Mouse (Mus musculus) c-Kit-negative CD71-positive TER-119-positive erythroid progenitor cells, embryonic 14.5 days (primary cell): ENCODE measurements around the gene Lrrc18.

Experiments
- DNase-seq: peaks from one replicate; pipeline ENCODE4 v3.0.0-alpha.2; 2013; ENCODE audit warnings: low read depth, low spot score

Lrrc18 gene

GRCm38 (mm10) chr14:32991082-32991481 lies at the start of gene Lrrc18:
Gene Lrrc18, plus strand, starts transcription at chr14:32991382.
- DNase-seq, result no peak

GRCm38 (mm10) chr14:32947512-32947911 lies 43.7 kb upstream of the Lrrc18 start:
- DNase-seq, result no peak

GRCm38 (mm10) chr14:32950312-32951301 lies 40.6 kb upstream of the Lrrc18 start:
- no peak for DNase-seq

- DNase-seq, result no peak
These were observed 34.7 kb upstream of the Lrrc18 start for GRCm38 (mm10) chr14:32956486-32956885.

- no peak for DNase-seq
These were observed 32.5 kb upstream of the Lrrc18 start for GRCm38 (mm10) chr14:32958671-32959070.

GRCm38 (mm10) chr14:32960481-32960880 lies 30.7 kb upstream of the Lrrc18 start:
- peak; percentile 5 for DNase-seq

- DNase-seq, result no peak
These were observed 26.4 kb upstream of the Lrrc18 start for GRCm38 (mm10) chr14:32964742-32965141.

GRCm38 (mm10) chr14:32970700-32971099 lies 20.5 kb upstream of the Lrrc18 start:
- DNase-seq, result no peak

GRCm38 (mm10) chr14:32984176-32984738 lies 6.9 kb upstream of the Lrrc18 start:
- DNase-seq, result no peak

- DNase-seq, result no peak
These were observed 4.5 kb upstream of the Lrrc18 start for GRCm38 (mm10) chr14:32986659-32987058.

GRCm38 (mm10) chr14:32994954-32995636 lies 3.9 kb downstream of the Lrrc18 start:
- DNase-seq, result no peak

- no peak for DNase-seq
These were observed 8.3 kb downstream of the Lrrc18 start for GRCm38 (mm10) chr14:32999511-32999910.

GRCm38 (mm10) chr14:33000112-33000979 lies 9.2 kb downstream of the Lrrc18 start:
- no peak for DNase-seq

- no peak for DNase-seq
These were observed 13.9 kb downstream of the Lrrc18 start for GRCm38 (mm10) chr14:33005114-33005513.

- DNase-seq, result no peak
These were observed 16.5 kb downstream of the Lrrc18 start for GRCm38 (mm10) chr14:33007638-33008037.

GRCm38 (mm10) chr14:33019050-33019449 lies 27.9 kb downstream of the Lrrc18 start:
- no peak for DNase-seq

- DNase-seq, result no peak
These were observed 28.4 kb downstream of the Lrrc18 start for GRCm38 (mm10) chr14:33019606-33020005.

- DNase-seq, result no peak
These were observed 39.7 kb downstream of the Lrrc18 start for GRCm38 (mm10) chr14:33030849-33031248.

GRCm38 (mm10) chr14:33033424-33033823 lies 42.2 kb downstream of the Lrrc18 start:
- DNase-seq, result no peak

GRCm38 (mm10) chr14:33035386-33035785 lies 44.2 kb downstream of the Lrrc18 start:
- no peak for DNase-seq

GRCm38 (mm10) chr14:33036811-33037210 lies 45.6 kb downstream of the Lrrc18 start:
- DNase-seq, result no peak
